Mouse (Mus musculus) lung, embryonic 15.5 days (tissue): Measurements from ENCODE around the gene Ralgps2. TPM values are rescaled to one million over a fixed set of nuclear protein-coding genes. Genes with fewer than 3 reads are reported as not detected.

Source experiments
- ATAC-seq: fragments of 200-750 bp; cut with Nextera tagmentation; 2 replicates; pipeline ENCODE4 v1.8.0; 2017; ENCODE audit warnings: moderate number of reproducible peaks, borderline replicate concordance; ENCODE audit not compliant: low FRiP score, low TSS enrichment; ENCODE audit errors: extremely low read depth
- H3K27ac ChIP-seq: fragments of 300-500 bp; sonication (generic); 2 replicates; pipeline ENCODE4 v1.5.1; 2015; ENCODE audit warnings: moderate library complexity, mild to moderate bottlenecking, inconsistent platforms
- H3K27me3 ChIP-seq: fragments of 300-500 bp; sonication (generic); 2 replicates; pipeline ENCODE4 v1.6.1; 2015; ENCODE audit warnings: inconsistent platforms
- H3K36me3 ChIP-seq: fragments of 300-500 bp; sonication (generic); 2 replicates; pipeline ENCODE4 v1.6.1; 2015; ENCODE audit warnings: inconsistent platforms
- H3K4me1 ChIP-seq: fragments of 300-500 bp; sonication (generic); 2 replicates; pipeline ENCODE4 v1.6.1; 2015; ENCODE audit warnings: inconsistent platforms
- H3K4me2 ChIP-seq: fragments of 300-500 bp; sonication (generic); 2 replicates; pipeline ENCODE4 v1.6.1; 2015; ENCODE audit warnings: inconsistent platforms, mild to moderate bottlenecking, moderate library complexity
- H3K4me3 ChIP-seq: fragments of 300-500 bp; sonication (generic); 2 replicates; pipeline ENCODE4 v1.5.1; 2015; ENCODE audit warnings: mild to moderate bottlenecking, inconsistent platforms
- H3K9ac ChIP-seq: fragments of 300-500 bp; sonication (generic); 2 replicates; pipeline ENCODE4 v1.6.1; 2015; ENCODE audit warnings: inconsistent platforms
- H3K9me3 ChIP-seq: fragments of 300-500 bp; sonication (generic); 2 replicates; pipeline ENCODE4 v1.6.1; 2016; ENCODE audit warnings: inconsistent platforms
- WGBS: fragments of 180-500 bp; shearing (Covaris S2); methylation state at CpG from one replicate; pipeline ENCODE4 v1.1.7; 2015; 5-methylcytosine and 5-hydroxymethylcytosine counted together
- polyA plus RNA-seq: library from polyadenylated mRNA; unstranded; fragments of >200 nt; fragmentation: Nextera tagmentation; extraction: Ambion mirVana; gene quantifications from 2 replicates; pipeline ENCODE4 v1.2.1, GENCODE M21; 2015

Ralgps2 gene
- polyA plus RNA-seq, 1 experiment from 2014 or later = 83.0 TPM

- Histone ChIP-seq H3K27ac (no peak overlapping the region), H3K4me2 (no peak overlapping the region), H3K9me3 (no peaks in the 10 kb centered on the region), H3K27me3 (no peaks in the 10 kb centered on the region), H3K4me1 (peaks cover 3% of the 10 kb centered on the region; the same call in 1 of the 2 replicates), H3K4me3 (no peak overlapping the region), H3K9ac (no peak overlapping the region), H3K36me3 (no peaks in the 10 kb centered on the region)
- ATAC-seq = no peak
- WGBS = 59% methylated on average over 6 of the region's 6 CpGs
These were observed 138.2 kb downstream of the Ralgps2 start for GRCm38 (mm10) chr1:156801276-156801675.

- ATAC-seq = no peak
- no peaks in the 10 kb centered on the region for H3K27me3 ChIP-seq
- H3K4me1 ChIP-seq = no peaks in the 10 kb centered on the region
- H3K36me3 ChIP-seq = no peaks in the 10 kb centered on the region
- no peak overlapping the region for H3K4me3 ChIP-seq
- no peak overlapping the region for H3K4me2 ChIP-seq
- no peak overlapping the region for H3K9ac ChIP-seq
- H3K9me3 ChIP-seq = no peaks in the 10 kb centered on the region
- 61% methylated on average over 9 of the region's 9 CpGs for WGBS
- H3K27ac ChIP-seq = no peak overlapping the region
These were observed 143.2 kb downstream of the Ralgps2 start for GRCm38 (mm10) chr1:156796251-156796650.

GRCm38 (mm10) chr1:156789844-156790490 is 149.5 kb downstream of the Ralgps2 start:
- no peaks in the 10 kb centered on the region for H3K27me3 ChIP-seq
- H3K4me2 ChIP-seq = no peak overlapping the region
- no peak overlapping the region for H3K9ac ChIP-seq
- no peak for ATAC-seq
- no peak overlapping the region for H3K4me3 ChIP-seq
- no peak overlapping the region for H3K27ac ChIP-seq
- no peaks in the 10 kb centered on the region for H3K36me3 ChIP-seq
- WGBS = 34% methylated on average over 5 of the region's 5 CpGs
- H3K4me1 ChIP-seq = peaks cover 4% of the 10 kb centered on the region; the same call in 1 of the 2 replicates
- no peaks in the 10 kb centered on the region for H3K9me3 ChIP-seq

- Histone ChIP-seq H3K9me3 (no peaks in the 10 kb centered on the region), H3K27me3 (no peaks in the 10 kb centered on the region), H3K4me3 (no peak overlapping the region), H3K9ac (no peak overlapping the region), H3K4me2 (no peak overlapping the region), H3K27ac (no peak overlapping the region), H3K4me1 (peaks cover 4% of the 10 kb centered on the region; the same call in 1 of the 2 replicates), H3K36me3 (no peaks in the 10 kb centered on the region)
- ATAC-seq = no peak
- 29% methylated on average over 6 of the region's 6 CpGs for WGBS
These were observed 152.1 kb downstream of the Ralgps2 start for GRCm38 (mm10) chr1:156787164-156787863.

- Histone ChIP-seq H3K4me3 (no peak overlapping the region), H3K27me3 (no peaks in the 10 kb centered on the region), H3K4me2 (no peak overlapping the region), H3K9ac (no peak overlapping the region), H3K36me3 (no peaks in the 10 kb centered on the region), H3K4me1 (peaks cover 16% of the 10 kb centered on the region), H3K9me3 (no peaks in the 10 kb centered on the region), H3K27ac (no peak overlapping the region)
- no peak for ATAC-seq
- 83% methylated on average over 2 of the region's 2 CpGs for WGBS
These were observed 153.4 kb downstream of the Ralgps2 start for GRCm38 (mm10) chr1:156786074-156786473.

GRCm38 (mm10) chr1:156784974-156785373 is 154.5 kb downstream of the Ralgps2 start:
- Histone ChIP-seq H3K9ac (no peak overlapping the region), H3K4me2 (no peak overlapping the region), H3K4me3 (no peak overlapping the region), H3K9me3 (no peaks in the 10 kb centered on the region), H3K27ac (no peak overlapping the region), H3K4me1 (peaks cover 21% of the 10 kb centered on the region), H3K27me3 (no peaks in the 10 kb centered on the region), H3K36me3 (no peaks in the 10 kb centered on the region)
- no peak for ATAC-seq
- WGBS = 88% methylated on average over 10 of the region's 10 CpGs

GRCm38 (mm10) chr1:156784116-156784515 is 155.3 kb downstream of the Ralgps2 start:
- Histone ChIP-seq H3K27me3 (no peaks in the 10 kb centered on the region), H3K4me3 (no peak overlapping the region), H3K27ac (no peak overlapping the region), H3K36me3 (no peaks in the 10 kb centered on the region), H3K4me2 (no peak overlapping the region), H3K9ac (no peak overlapping the region), H3K9me3 (no peaks in the 10 kb centered on the region), H3K4me1 (peaks cover 21% of the 10 kb centered on the region)
- 50% methylated on average over 5 of the region's 5 CpGs for WGBS
- ATAC-seq = no peak

- Histone ChIP-seq H3K9me3 (no peaks in the 10 kb centered on the region), H3K4me1 (peaks cover 16% of the 10 kb centered on the region), H3K36me3 (no peaks in the 10 kb centered on the region), H3K4me2 (no peak overlapping the region), H3K4me3 (no peak overlapping the region), H3K27ac (peak overlapping the region; percentile 41; the same call in 1 of the 2 replicates), H3K9ac (no peak overlapping the region), H3K27me3 (no peaks in the 10 kb centered on the region)
- ATAC-seq = no peak
- WGBS = 27% methylated on average over 14 of the region's 14 CpGs
These were observed 157.2 kb downstream of the Ralgps2 start for GRCm38 (mm10) chr1:156781971-156782850.

GRCm38 (mm10) chr1:156781076-156781741 is 158.2 kb downstream of the Ralgps2 start:
- peak; percentile 47 for ATAC-seq
- H3K9me3 ChIP-seq = no peaks in the 10 kb centered on the region
- WGBS = 14% methylated on average over 12 of the region's 12 CpGs
- no peak overlapping the region for H3K4me2 ChIP-seq
- H3K4me1 ChIP-seq = peaks cover 16% of the 10 kb centered on the region
- H3K9ac ChIP-seq = no peak overlapping the region
- H3K27me3 ChIP-seq = no peaks in the 10 kb centered on the region
- H3K27ac ChIP-seq = peak overlapping the region; percentile 41
- H3K4me3 ChIP-seq = no peak overlapping the region
- H3K36me3 ChIP-seq = no peaks in the 10 kb centered on the region

GRCm38 (mm10) chr1:156780234-156781005 is 159.0 kb downstream of the Ralgps2 start:
- H3K36me3 ChIP-seq = no peaks in the 10 kb centered on the region
- H3K9ac ChIP-seq = no peak overlapping the region
- 40% methylated on average over 16 of the region's 16 CpGs for WGBS
- H3K27me3 ChIP-seq = no peaks in the 10 kb centered on the region
- no peak for ATAC-seq
- H3K4me3 ChIP-seq = no peak overlapping the region
- H3K9me3 ChIP-seq = no peaks in the 10 kb centered on the region
- H3K4me2 ChIP-seq = no peak overlapping the region
- peak overlapping the region; percentile 41 for H3K27ac ChIP-seq
- H3K4me1 ChIP-seq = peaks cover 16% of the 10 kb centered on the region

- no peak overlapping the region for H3K27ac ChIP-seq
- H3K36me3 ChIP-seq = no peaks in the 10 kb centered on the region
- no peak overlapping the region for H3K4me2 ChIP-seq
- peaks cover 16% of the 10 kb centered on the region for H3K4me1 ChIP-seq
- H3K9me3 ChIP-seq = no peaks in the 10 kb centered on the region
- H3K4me3 ChIP-seq = no peak overlapping the region
- WGBS = 79% methylated on average over 4 of the region's 4 CpGs
- H3K27me3 ChIP-seq = no peaks in the 10 kb centered on the region
- no peak overlapping the region for H3K9ac ChIP-seq
- no peak for ATAC-seq
These were observed 159.8 kb downstream of the Ralgps2 start for GRCm38 (mm10) chr1:156779595-156779994.
